ENCODE assay signal across 15 mouse cellular contexts in genomic region chr5:72210812-72211139, GRCm38 (mm10). TPM values are rescaled to one million over a fixed set of nuclear protein-coding genes. Genes with fewer than 3 reads are reported as not detected.
DNase-seq lines count a peak whose midpoint lies in the region; ATAC-seq lines count a peak whose summit lies in the region.
"Had no signal": no experiment of that assay in that cellular context is flagged by ENCODE, and none has a peak within 500 bp of the region (broad histone marks: within the 10 kb centered on the region; RNA-seq: fewer than 3 reads in every experiment).

No protein-coding gene starts in this region.

- H3K27ac ChIP-seq in midbrain, embryonic 11.5 days (ENCODE audit: low read depth, low read length): no peak overlapping the region
- H3K27ac ChIP-seq: embryonic facial prominence, embryonic 15.5 days; intestine, embryonic 15.5 days; limb, embryonic 12.5 days; stomach, embryonic 15.5 days had no signal

- H3K4me1 ChIP-seq in midbrain, embryonic 11.5 days (ENCODE audit: control insufficient read depth, insufficient read depth, low read length): peaks cover 5% of the 10 kb centered on the region
- H3K4me1 ChIP-seq: embryonic facial prominence, embryonic 15.5 days; intestine, embryonic 15.5 days had no signal

- H3K4me3 ChIP-seq in midbrain, embryonic 11.5 days (ENCODE audit: low read depth, low read length): no peak overlapping the region
- H3K4me3 ChIP-seq: intestine, embryonic 15.5 days; limb, embryonic 12.5 days; stomach, embryonic 15.5 days had no signal

- DNase-seq in cerebellum, postnatal 36 days: peak; percentile 28 to 38
- no peak for DNase-seq in cerebellum, adult 11 months
- DNase-seq in R1 (ENCODE audit: low read depth, low spot score): peak; percentile 43
- DNase-seq in kidney, adult 8-10 months: peak; percentile 70 to 82
- no peak for DNase-seq in midbrain, embryonic 11.5 days (ENCODE audit: low spot score, missing footprints)
- DNase-seq in T-cell, adult 2 months (ENCODE audit: low spot score): no peak
- DNase-seq in ovary, postnatal 14 days (ENCODE audit: low spot score): no peak
- DNase-seq: adrenal gland, postnatal 36 days; heart, postnatal 10 days; lung, adult 18-20 months; thymus, postnatal 36 days had no signal

- H3K9ac ChIP-seq in midbrain, embryonic 11.5 days (ENCODE audit: low read length): no peak overlapping the region
- H3K9ac ChIP-seq: embryonic facial prominence, embryonic 15.5 days; intestine, embryonic 15.5 days; limb, embryonic 12.5 days; stomach, embryonic 15.5 days had no signal

- no peaks in the 10 kb centered on the region for H3K27me3 ChIP-seq in midbrain, embryonic 11.5 days (ENCODE audit: control insufficient read depth, insufficient read depth, low read length)
- H3K27me3 ChIP-seq: embryonic facial prominence, embryonic 15.5 days; intestine, embryonic 15.5 days; limb, embryonic 12.5 days; stomach, embryonic 15.5 days had no signal

- ATAC-seq in midbrain, embryonic 11.5 days (ENCODE audit: low FRiP score): peak; percentile 38; the same call in 1 of the 2 replicates
- ATAC-seq: intestine, embryonic 15.5 days had no signal

- WGBS in midbrain, embryonic 11.5 days: 70% methylated on average over 5 of the region's 5 CpGs

- no peaks in the 10 kb centered on the region for H3K9me3 ChIP-seq in midbrain, embryonic 11.5 days (ENCODE audit: control insufficient read depth, low read length)
- H3K9me3 ChIP-seq: embryonic facial prominence, embryonic 15.5 days; intestine, embryonic 15.5 days; limb, embryonic 12.5 days; stomach, embryonic 15.5 days had no signal

- no peaks in the 10 kb centered on the region for H3K36me3 ChIP-seq in midbrain, embryonic 11.5 days (ENCODE audit: control insufficient read depth, insufficient read depth, low read length)
- H3K36me3 ChIP-seq: embryonic facial prominence, embryonic 15.5 days; intestine, embryonic 15.5 days; limb, embryonic 12.5 days; stomach, embryonic 15.5 days had no signal

- no peak overlapping the region for H3K4me2 ChIP-seq in midbrain, embryonic 11.5 days
- H3K4me2 ChIP-seq: embryonic facial prominence, embryonic 15.5 days; intestine, embryonic 15.5 days; limb, embryonic 12.5 days; stomach, embryonic 15.5 days had no signal

RNA-seq across cellular contexts. Expression of gene Commd8, which starts 42.8 kb away (rescaled TPM):
- polyA plus RNA-seq in midbrain, embryonic 11.5 days (2014; fragmentation: Nextera tagmentation; extraction: Ambion mirVana): 210 and 233 TPM in 2 replicates

Comparison
In these comparisons a context has a peak if more than half of its experiments do, and no peak if none do; other contexts are left out.
1. DNase-seq: peak in cerebellum, postnatal 36 days (2 of 2), R1 (single experiment) and kidney, adult 8-10 months (2 of 2); none in cerebellum, adult 11 months (single experiment), midbrain, embryonic 11.5 days (single experiment), T-cell, adult 2 months (single experiment) and ovary, postnatal 14 days (single experiment).